Mouse (Mus musculus): ENCODE data around the gene Tas2r107.
"Not testable (repeated sequence)": the region's sequence is repeated elsewhere in the genome, so short reads cannot be mapped to it uniquely, and the experiment has no call there.

Tas2r107 gene

DNA sequence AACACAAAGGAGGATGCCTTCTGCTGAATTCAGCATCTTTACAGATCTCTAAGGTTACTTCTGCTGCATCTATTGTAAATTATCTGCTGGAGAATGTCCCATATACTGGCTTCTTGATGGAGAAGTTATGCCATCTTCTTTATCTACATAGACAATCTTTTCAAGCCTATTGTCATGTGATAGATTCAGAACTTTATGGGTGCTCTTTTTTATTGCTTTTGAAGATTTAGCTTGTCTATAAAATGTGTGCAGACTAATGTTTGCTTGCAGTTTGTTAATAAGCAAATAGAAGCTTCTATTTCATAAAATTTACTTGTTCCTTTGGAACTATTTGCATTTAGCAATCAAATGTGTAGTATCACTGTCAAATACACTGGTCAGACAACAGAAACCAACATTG, at the start of gene Tas2r107:
TSS of gene Tas2r107 (minus strand) at position 101 of the 400 bp plus-strand sequence.
- no peak for ATAC-seq (ENCODE audit: insufficient number of reproducible peaks, low FRiP score, low TSS enrichment)

DNA sequence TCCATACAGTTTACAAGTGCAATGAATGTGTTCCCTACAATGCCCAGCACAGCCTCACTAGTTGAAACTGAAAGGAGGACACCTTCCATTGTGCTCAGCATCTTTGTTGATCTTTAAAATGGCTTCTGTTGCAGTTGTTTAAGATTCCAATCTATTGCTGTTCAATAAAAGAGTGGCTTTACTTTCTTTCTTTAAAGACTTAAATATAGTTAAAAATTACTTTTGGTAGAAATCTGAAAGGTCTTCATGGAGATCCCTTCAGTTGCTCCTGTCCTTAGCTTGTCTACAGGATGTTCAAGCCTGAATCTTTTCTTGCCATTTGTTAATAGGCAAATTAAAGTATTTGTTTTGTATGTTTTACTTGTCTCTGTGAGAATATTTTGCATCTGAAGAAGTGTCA, 30.0 kb upstream of the Tas2r107 start, which contains the start of gene Tas2r114:
TSS of gene Tas2r114 (minus strand) at position 101 of the 400 bp plus-strand sequence.
- ATAC-seq (ENCODE audit: insufficient number of reproducible peaks, low FRiP score, low TSS enrichment): no peak

DNA sequence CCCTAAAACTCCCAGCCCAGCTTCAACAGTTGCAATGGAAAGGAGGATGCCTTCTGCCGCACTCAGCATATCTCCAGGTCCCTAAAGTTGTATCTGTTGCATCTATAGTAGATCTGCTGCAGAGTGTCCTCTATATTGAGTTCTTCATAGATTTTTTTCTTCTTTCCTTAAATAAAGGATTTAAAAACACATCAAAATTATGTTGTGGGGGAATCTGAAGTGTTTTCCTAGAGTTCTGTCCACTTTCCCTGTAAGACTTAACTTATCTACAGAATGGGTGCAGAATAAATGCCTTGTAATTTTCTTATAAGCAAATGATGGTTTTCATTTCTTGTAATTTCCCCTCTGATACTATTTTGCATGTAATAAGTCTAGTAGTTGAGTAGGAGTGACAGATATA, 27.4 kb upstream of the Tas2r107 start, which contains the start of gene Tas2r105:
TSS of gene Tas2r105 (minus strand) at position 101 of the 400 bp plus-strand sequence.
- no peak for ATAC-seq (ENCODE audit: insufficient number of reproducible peaks, low FRiP score, low TSS enrichment)

DNA sequence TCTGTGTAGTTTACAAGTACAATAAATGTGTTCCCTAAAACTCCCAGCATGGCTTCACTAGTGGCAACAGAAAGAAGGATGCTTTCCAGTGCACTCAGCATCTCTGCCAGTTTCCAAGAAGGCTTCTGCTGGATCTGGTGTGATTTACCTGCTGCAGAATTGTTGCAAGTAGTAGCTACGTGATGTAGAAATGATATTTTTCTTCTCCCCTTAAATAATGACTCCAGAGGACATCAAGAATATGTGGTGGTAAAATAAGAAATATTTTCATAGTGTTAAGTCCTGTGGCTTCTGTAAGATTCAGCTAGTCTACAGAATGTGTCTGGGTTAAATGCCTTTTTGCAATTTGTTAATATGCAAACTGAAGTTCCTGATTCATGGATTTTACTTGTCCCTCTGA, 25.7 kb upstream of the Tas2r107 start, which contains the start of gene Tas2r104:
TSS of gene Tas2r104 (minus strand) at position 101 of the 400 bp plus-strand sequence.
- ATAC-seq (ENCODE audit: insufficient number of reproducible peaks, low FRiP score, low TSS enrichment): no peak

DNA sequence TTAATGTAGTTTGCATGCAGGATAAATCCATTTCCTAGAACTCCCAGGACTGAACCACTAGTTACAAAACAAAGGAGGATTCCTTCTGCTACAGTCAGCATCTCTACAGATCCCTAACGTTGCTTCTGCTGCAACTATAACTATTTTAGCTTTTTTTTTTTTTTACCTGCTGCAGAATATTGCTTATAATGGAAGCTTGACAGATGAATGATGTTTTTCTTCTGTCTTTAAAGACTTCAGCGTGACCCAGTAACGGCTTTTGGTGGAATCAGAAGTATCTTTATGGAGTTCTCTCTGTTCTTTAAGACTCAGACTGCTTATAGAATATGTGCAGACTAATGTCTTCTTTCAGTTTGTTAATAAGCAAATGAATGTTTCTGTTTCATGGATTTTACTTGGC, 18.8 kb upstream of the Tas2r107 start, which contains the start of gene Tas2r106:
TSS of gene Tas2r106 (minus strand) at position 101 of the 400 bp plus-strand sequence.
- ATAC-seq (ENCODE audit: insufficient number of reproducible peaks, low FRiP score, low TSS enrichment): no peak

DNA sequence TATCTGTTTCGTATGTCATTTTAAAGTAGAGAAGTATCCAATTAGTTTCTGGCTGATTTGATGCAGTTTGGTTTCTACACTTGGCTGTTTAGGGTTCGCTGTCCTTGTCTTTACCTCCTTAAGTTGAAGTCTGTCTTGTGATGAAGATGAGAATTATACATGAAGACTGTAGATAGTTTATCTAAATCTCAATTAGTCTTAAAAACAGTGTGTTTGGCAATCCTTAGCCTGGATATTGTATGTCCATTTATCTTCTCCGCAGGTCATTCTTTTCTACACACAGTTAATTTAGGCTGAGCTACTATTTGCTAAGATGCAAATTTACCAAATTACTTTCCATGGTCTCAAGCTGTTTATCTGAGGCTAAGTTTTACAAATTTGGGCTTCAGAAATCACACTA, 29.1 kb downstream of the Tas2r107 start, which contains the start of gene Tas2r130:
TSS of gene Tas2r130 (minus strand) at position 101 of the 400 bp plus-strand sequence.
- no peak for ATAC-seq (ENCODE audit: insufficient number of reproducible peaks, low FRiP score, low TSS enrichment)

DNA sequence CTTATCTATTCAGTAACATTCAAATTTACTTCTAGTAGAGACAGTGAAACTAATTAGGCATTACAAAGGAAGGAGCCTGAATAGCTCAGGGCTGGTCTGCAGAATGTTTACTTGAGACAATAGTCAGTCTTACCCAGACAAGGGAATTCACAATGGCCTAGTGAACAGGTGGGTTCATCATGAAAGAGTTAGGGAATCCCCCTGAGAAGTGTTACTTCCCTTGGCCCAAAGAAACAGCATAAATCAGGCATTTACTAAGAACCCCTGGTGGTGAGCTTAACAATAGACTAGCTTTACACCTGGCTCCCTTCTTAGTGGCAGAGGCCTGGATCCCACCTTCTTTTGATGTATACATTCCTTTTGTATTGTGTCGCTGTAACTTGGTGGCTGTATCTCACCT, 50.0 kb downstream of the Tas2r107 start:
- ATAC-seq (ENCODE audit: insufficient number of reproducible peaks, low FRiP score, low TSS enrichment): not testable (repeated sequence)
